Mouse (Mus musculus) ES-E14 (cell line): ENCODE measurements around the gene Tpst1.

ENCODE experiments used
- CHD2 ChIP-seq: IDR thresholded peaks from 2 replicates; pipeline ENCODE4 v1.6.1; 2014; ENCODE audit warnings: mild to moderate bottlenecking, low read depth, low read length, inconsistent platforms
- HCFC1 ChIP-seq: IDR thresholded peaks from 2 replicates; pipeline ENCODE4 v1.6.1; 2012; ENCODE audit warnings: low read length, inconsistent platforms, borderline replicate concordance; ENCODE audit not compliant: insufficient read depth
- MAFK ChIP-seq: IDR thresholded peaks from 2 replicates; pipeline ENCODE4 v1.6.1; 2014; ENCODE audit warnings: mild to moderate bottlenecking, low read depth, low read length, inconsistent platforms; ENCODE audit not compliant: insufficient read depth
- ZC3H11A ChIP-seq: IDR thresholded peaks from 2 replicates; pipeline ENCODE4 v1.6.1; 2012; ENCODE audit warnings: low read depth, mild to moderate bottlenecking, inconsistent platforms, low read length, borderline replicate concordance
- ZNF384 ChIP-seq: IDR thresholded peaks from 2 replicates; pipeline ENCODE4 v1.6.1; 2012; ENCODE audit warnings: low read depth, low read length, inconsistent platforms

DNA sequence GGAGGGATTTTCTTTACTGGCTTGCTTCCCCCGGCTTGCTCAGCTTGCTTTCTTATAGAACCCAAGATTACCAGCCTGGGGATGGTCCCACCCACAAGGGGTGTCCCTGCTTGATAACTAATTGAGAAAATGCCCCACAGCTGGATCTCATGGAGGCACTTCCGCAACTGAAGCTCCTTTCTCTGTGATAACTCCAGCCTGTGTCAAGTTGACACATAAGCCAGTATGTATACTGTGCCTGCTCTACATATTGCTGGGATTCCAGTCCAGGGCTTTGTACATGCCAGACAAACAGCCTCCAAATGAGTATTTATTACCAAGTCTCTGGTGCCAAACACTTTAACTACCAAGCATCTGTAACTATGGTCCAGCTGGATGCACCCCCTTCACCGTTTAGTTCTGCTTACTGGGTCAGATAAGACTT lies 5.3 kb upstream of the Tpst1 start:
- TF ChIP-seq HCFC1, result no peak
- no peak for TF ChIP-seq CHD2
- no peak for TF ChIP-seq MAFK
- TF ChIP-seq ZNF384, result no peak
- no peak for TF ChIP-seq ZC3H11A
